Mouse (Mus musculus) C2C12 (cell line): ENCODE data around the gene Itga11.

Experiments
- CTCF ChIP-seq: IDR thresholded peaks from one replicate; pipeline ENCODE4 v1.5.1; 2011; ENCODE audit not compliant: control insufficient read depth, insufficient read depth, insufficient read length
- MAX ChIP-seq: IDR thresholded peaks from one replicate; pipeline ENCODE4 v1.6.1; 2011; ENCODE audit warnings: mild to moderate bottlenecking, control low read depth
- MYOD1 ChIP-seq: IDR thresholded peaks from one replicate; pipeline ENCODE4 v1.6.1; 2011; ENCODE audit warnings: low read depth; ENCODE audit not compliant: control insufficient read depth, insufficient read length
- MYOG ChIP-seq: IDR thresholded peaks from one replicate; pipeline ENCODE4 v1.6.1; 2011; ENCODE audit not compliant: control insufficient read depth, insufficient read length; ENCODE audit errors: extremely low read depth

GRCm38 (mm10) chr9:62789856-62790255, 112.2 kb downstream of the Itga11 start:
- no peak for TF ChIP-seq MYOD1
- no peak for TF ChIP-seq CTCF
- TF ChIP-seq MYOG, result no peak
- no peak for TF ChIP-seq MAX
